Mouse (Mus musculus) G1E (cell line): Measurements from ENCODE around the gene Unc5c.

Experiments used
- CTCF ChIP-seq: IDR thresholded peaks from 2 replicates; pipeline ENCODE4 v1.5.1; 2012; ENCODE audit warnings: low read depth, low read length, inconsistent platforms, mixed read lengths
- GATA1 ChIP-seq: IDR thresholded peaks from 2 replicates; pipeline ENCODE4 v1.6.1; 2012; ENCODE audit warnings: borderline replicate concordance, low read length, inconsistent platforms, mixed read lengths

DNA sequence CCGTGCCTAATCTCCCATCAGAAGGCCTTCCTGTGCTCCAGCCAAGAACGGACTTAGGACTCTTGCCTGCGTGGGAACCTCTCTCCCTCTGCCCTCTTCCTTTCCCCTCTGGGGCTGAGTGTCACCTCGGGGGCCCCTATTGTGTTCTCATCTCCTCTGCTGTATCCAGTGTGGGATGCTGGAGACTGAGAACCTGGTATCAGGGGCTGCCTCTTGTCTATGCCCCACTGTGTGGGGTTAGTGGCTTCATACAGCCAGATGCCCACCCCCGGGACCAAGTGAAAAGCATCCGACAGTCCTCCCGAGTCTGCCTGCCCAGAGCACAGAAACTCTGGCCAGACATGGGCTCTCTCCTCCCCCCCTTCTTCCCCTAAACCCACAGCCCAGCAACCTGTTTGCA is 287.2 kb downstream of the Unc5c start:
- no peak for TF ChIP-seq GATA1
- no peak for TF ChIP-seq CTCF
